Mouse (Mus musculus) midbrain, postnatal 0 days (tissue): ENCODE results near the gene Agrn. TPM values are rescaled to one million over a fixed set of nuclear protein-coding genes. Genes with fewer than 3 reads are reported as not detected.
A peak's percentile ranks its signal among the peaks of the same experiment; 100 is the strongest.

Experiments
- ATAC-seq: fragments of 200-750 bp; cut with Nextera tagmentation; 2 replicates; pipeline ENCODE4 v1.8.0; 2017; ENCODE audit warnings: moderate number of reproducible peaks, mild to moderate bottlenecking, moderate TSS enrichment, moderate library complexity; ENCODE audit not compliant: low FRiP score
- DNase-seq: peaks from one replicate; pipeline ENCODE4 v3.0.0-alpha.2; 2015; ENCODE audit warnings: low spot score
- H3K27ac ChIP-seq: fragments of 300-500 bp; sonication (generic); 2 replicates; pipeline ENCODE4 v1.5.1; 2014; ENCODE audit warnings: low read depth, mild to moderate bottlenecking, low read length, mixed read lengths
- H3K27me3 ChIP-seq: fragments of 300-500 bp; sonication (generic); 2 replicates; pipeline ENCODE4 v1.6.1; 2014; ENCODE audit warnings: low read length, control low read depth, mixed read lengths; ENCODE audit not compliant: insufficient read depth
- H3K36me3 ChIP-seq: fragments of 300-500 bp; sonication (generic); 2 replicates; pipeline ENCODE4 v1.6.1; 2014; ENCODE audit warnings: low read length, control low read depth, mixed read lengths; ENCODE audit not compliant: insufficient read depth
- H3K4me1 ChIP-seq: fragments of 300-500 bp; sonication (generic); 2 replicates; pipeline ENCODE4 v1.6.1; 2014; ENCODE audit warnings: mild to moderate bottlenecking, control low read depth, antibody characterized with exemption, low read length, mixed read lengths; ENCODE audit not compliant: insufficient read depth
- H3K4me2 ChIP-seq: fragments of 300-500 bp; sonication (generic); 2 replicates; pipeline ENCODE4 v1.6.1; 2014; ENCODE audit warnings: low read depth, mild to moderate bottlenecking, low read length, mixed read lengths; ENCODE audit not compliant: poor library complexity, severe bottlenecking
- H3K4me3 ChIP-seq: fragments of 300-500 bp; sonication (generic); 2 replicates; pipeline ENCODE4 v1.5.1; 2014; ENCODE audit warnings: low read depth, mild to moderate bottlenecking, low read length, moderate library complexity
- H3K9ac ChIP-seq: fragments of 300-500 bp; sonication (generic); replicated peaks from 2 replicates; pipeline ENCODE4 v1.6.1; 2014; ENCODE audit warnings: mild to moderate bottlenecking, low read length, moderate library complexity, mixed read lengths; ENCODE audit not compliant: poor library complexity, severe bottlenecking
- H3K9me3 ChIP-seq: fragments of 300-500 bp; sonication (generic); 2 replicates; pipeline ENCODE4 v1.6.1; 2016; ENCODE audit warnings: low read length, control low read depth
- CTCF ChIP-seq: IDR thresholded peaks from 2 replicates; pipeline ENCODE4 v1.5.1; 2016; ENCODE audit warnings: antibody characterized with exemption, mild to moderate bottlenecking
- whole genome bisulfite sequencing: fragments of 180-500 bp; shearing (Covaris S2); extraction: QIAGEN DNeasy Blood & Tissue Kit; methylation state at CpG from one replicate; pipeline ENCODE4 v1.1.7; 2014; 5-methylcytosine and 5-hydroxymethylcytosine counted together
- polyA plus RNA-seq: library from polyadenylated mRNA; unstranded; fragments of >200 nt; fragmentation: Nextera tagmentation; extraction: Ambion mirVana; gene quantifications from 2 replicates; pipeline ENCODE4 v1.2.1, GENCODE M21; 2015
- total RNA-seq: library from RNA; depleted of rRNA; stranded (reverse); fragments of >200 nt; gene quantifications from 2 replicates; pipeline ENCODE4 v1.2.3, GENCODE M21; 2014

Agrn gene
- total and polyA plus RNA-seq, 2 experiments from 2014 or later, result 77.1 to 303 TPM

- H3K9ac ChIP-seq, result peak overlapping the region; percentile 70
- H3K4me1 ChIP-seq, result peaks cover 5% of the 10 kb centered on the region; the same call in 1 of the 2 replicates
- H3K4me3 ChIP-seq, result peak overlapping the region; percentile 54
- DNase-seq (no peak), ATAC-seq (peak; percentile 31; the same call in 1 of the 2 replicates)
- peak overlapping the region; percentile 89 for H3K4me2 ChIP-seq
- peaks cover 7% of the 10 kb centered on the region; the same call in 1 of the 2 replicates for H3K27me3 ChIP-seq
- no peaks in the 10 kb centered on the region for H3K9me3 ChIP-seq
- WGBS, result under 1% methylated on average over 46 of the region's 49 CpGs
- H3K27ac ChIP-seq, result peak overlapping the region; percentile 73
- H3K36me3 ChIP-seq, result no peaks in the 10 kb centered on the region
- TF ChIP-seq CTCF, result no peak
These were observed 6.3 kb upstream of the Agrn start for GRCm38 (mm10) chr4:156203413-156204131.

- no peak for TF ChIP-seq CTCF
- Histone ChIP-seq H3K9me3 (no peaks in the 10 kb centered on the region), H3K4me2 (peak within 1 kb of the TSS; percentile 89), H3K9ac (peak within 1 kb of the TSS; percentile 70), H3K4me1 (peaks cover 5% of the 10 kb centered on the region; the same call in 1 of the 2 replicates), H3K36me3 (no peaks in the 10 kb centered on the region), H3K4me3 (peak within 1 kb of the TSS; percentile 54), H3K27ac (peak within 1 kb of the TSS; percentile 73), H3K27me3 (peaks cover 7% of the 10 kb centered on the region; the same call in 1 of the 2 replicates)
- peak; percentile 79 for DNase-seq
- 1% methylated on average over 33 of the region's 39 CpGs for WGBS
- peak; percentile 67 for ATAC-seq
These were observed 5.7 kb upstream of the Agrn start, which contains the start of gene AW011738 for GRCm38 (mm10) chr4:156203001-156203412. TSS of gene AW011738 (plus strand) at chr4:156203304.

- Histone ChIP-seq H3K9me3 (no peaks in the 10 kb centered on the region), H3K27me3 (peaks cover 7% of the 10 kb centered on the region; the same call in 1 of the 2 replicates), H3K4me3 (peak overlapping the region; percentile 54), H3K9ac (0 out of 2 replicates have a peak overlapping the region, but pooled peaks have one; percentile 70), H3K4me2 (peak overlapping the region; percentile 89), H3K27ac (peak overlapping the region; percentile 55; the same call in 1 of the 2 replicates), H3K4me1 (peaks cover 5% of the 10 kb centered on the region; the same call in 1 of the 2 replicates), H3K36me3 (no peaks in the 10 kb centered on the region)
- TF ChIP-seq CTCF, result no peak
- ATAC-seq (no peak), DNase-seq (no peak)
- WGBS, result 49% methylated on average over 12 of the region's 12 CpGs
These were observed 5.2 kb upstream of the Agrn start for GRCm38 (mm10) chr4:156202462-156202893.

GRCm38 (mm10) chr4:156200623-156201475 lies 3.6 kb upstream of the Agrn start, which contains the start of gene Isg15:
TSS of gene Isg15 (minus strand) at chr4:156200818.
- ATAC-seq (no peak), DNase-seq (no peak)
- Histone ChIP-seq H3K27ac (no peak within 1 kb of the TSS), H3K9me3 (no peaks in the 10 kb centered on the region), H3K4me3 (no peak within 1 kb of the TSS), H3K27me3 (peaks cover 7% of the 10 kb centered on the region; the same call in 1 of the 2 replicates), H3K4me2 (0 out of 2 replicates have a peak within 1 kb of the TSS, but pooled peaks have one; percentile 9), H3K9ac (no peak within 1 kb of the TSS), H3K36me3 (no peaks in the 10 kb centered on the region), H3K4me1 (peaks cover 6% of the 10 kb centered on the region; the same call in 1 of the 2 replicates)
- no peak for TF ChIP-seq CTCF
- 65% methylated on average over 10 of the region's 10 CpGs for WGBS

- no peaks in the 10 kb centered on the region for H3K9me3 ChIP-seq
- peak; percentile 62 for TF ChIP-seq CTCF
- peak; percentile 90 for ATAC-seq
- H3K27me3 ChIP-seq, result no peaks in the 10 kb centered on the region
- peak overlapping the region; percentile 72 for H3K9ac ChIP-seq
- peak overlapping the region; percentile 95 for H3K4me2 ChIP-seq
- peaks cover 3% of the 10 kb centered on the region; the same call in 1 of the 2 replicates for H3K36me3 ChIP-seq
- DNase-seq, result peak; percentile 92
- peaks cover 4% of the 10 kb centered on the region; the same call in 1 of the 2 replicates for H3K4me1 ChIP-seq
- WGBS, result under 1% methylated on average over 25 of the region's 26 CpGs
- peak overlapping the region; percentile 56 for H3K4me3 ChIP-seq
- peak overlapping the region; percentile 73 for H3K27ac ChIP-seq
These were observed 529 bp upstream of the Agrn start for GRCm38 (mm10) chr4:156197829-156198205.
